Mouse (Mus musculus) cerebellum, postnatal 36 days (tissue): Measurements from ENCODE around the gene Zc3hc1.

Experiments
- DNase-seq, 2 experiments: peaks; one replicate each; pipeline ENCODE4 v3.0.0; 2021 to 2022; ENCODE audit warnings: mixed read lengths in 2 of 2

The Zc3hc1 gene

GRCm38 (mm10) chr6:30372627-30373369 lies 18.0 kb downstream of the Zc3hc1 start:
- DNase-seq = no peak

DNA sequence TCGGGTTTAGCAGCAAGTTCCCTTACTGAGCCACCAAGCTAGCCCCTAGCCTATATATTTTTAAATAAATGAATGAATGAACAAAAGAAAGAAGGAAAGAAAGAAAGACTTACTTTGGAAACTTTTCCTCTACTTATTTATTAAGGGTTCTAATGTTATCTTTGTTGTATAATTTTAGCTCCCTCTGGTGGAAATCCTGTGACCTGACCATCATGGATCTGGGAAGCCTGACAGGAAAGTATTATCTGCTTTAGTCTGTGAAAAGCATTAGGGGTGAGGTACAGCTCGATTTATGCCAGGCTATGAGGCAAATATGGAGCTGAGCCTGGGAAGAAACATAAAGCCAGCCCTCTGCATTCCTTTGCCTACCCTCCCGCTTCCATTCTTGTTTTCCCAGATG lies 21.5 kb downstream of the Zc3hc1 start:
- DNase-seq = no peak

DNA sequence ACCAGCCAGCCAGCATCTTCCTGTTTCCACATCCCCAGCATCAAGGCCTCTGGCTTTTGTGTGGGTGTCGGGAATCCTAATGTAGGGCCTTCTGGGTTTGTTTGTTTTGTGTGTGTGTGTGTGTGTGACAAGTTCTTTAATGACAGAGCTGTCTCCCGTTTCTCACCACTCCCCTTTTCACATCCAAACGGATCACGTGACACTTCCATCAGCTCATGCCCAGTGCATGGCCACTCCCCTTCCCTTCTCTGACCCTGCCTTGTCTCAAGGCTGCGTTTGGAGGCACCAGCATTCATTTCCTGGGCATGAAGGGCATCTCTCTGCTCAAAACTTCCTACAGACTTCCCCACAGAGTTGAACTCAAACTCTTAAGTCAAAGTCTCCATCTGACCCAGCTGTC lies 27.0 kb downstream of the Zc3hc1 start:
- no peak for DNase-seq

DNA sequence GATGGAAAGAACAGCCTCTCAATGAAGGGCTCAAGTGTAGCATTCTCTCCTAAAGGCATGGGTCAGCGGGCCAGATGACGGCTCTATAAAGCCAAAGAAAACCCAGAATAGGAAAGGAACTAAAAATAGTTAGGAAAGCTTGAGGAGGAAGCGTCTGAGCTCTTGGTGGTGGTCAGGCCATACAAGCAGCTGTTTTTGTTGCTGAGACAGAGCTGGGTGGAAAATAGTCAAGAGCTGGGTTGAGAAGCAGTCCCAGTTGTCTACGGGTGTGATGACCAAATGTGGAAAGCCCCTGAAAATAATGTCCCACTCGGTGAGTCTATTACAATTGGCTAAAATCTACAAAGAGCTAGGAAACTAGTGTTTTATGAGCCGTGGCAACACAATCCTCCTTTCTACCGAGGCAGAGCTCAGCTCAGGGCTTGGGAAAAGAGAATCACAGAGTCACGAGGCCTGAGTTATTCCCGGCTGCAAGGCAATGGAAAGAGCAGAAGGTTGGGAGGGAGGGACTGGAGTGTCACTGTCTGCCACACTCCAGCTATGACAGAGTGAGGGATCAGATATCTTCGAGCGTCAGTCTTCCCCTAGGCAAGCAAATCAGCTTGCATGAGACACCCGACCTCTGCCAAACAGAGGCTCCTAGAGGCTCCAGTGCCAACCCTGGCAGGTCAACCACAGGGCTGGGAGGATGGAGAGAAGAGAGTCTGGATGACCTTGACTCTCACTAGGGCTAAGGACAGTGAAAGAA lies 30.9 kb downstream of the Zc3hc1 start:
- no peak for DNase-seq

GRCm38 (mm10) chr6:30357561-30358177 lies 33.2 kb downstream of the Zc3hc1 start:
- DNase-seq = peak; percentile 73 to 89

DNA sequence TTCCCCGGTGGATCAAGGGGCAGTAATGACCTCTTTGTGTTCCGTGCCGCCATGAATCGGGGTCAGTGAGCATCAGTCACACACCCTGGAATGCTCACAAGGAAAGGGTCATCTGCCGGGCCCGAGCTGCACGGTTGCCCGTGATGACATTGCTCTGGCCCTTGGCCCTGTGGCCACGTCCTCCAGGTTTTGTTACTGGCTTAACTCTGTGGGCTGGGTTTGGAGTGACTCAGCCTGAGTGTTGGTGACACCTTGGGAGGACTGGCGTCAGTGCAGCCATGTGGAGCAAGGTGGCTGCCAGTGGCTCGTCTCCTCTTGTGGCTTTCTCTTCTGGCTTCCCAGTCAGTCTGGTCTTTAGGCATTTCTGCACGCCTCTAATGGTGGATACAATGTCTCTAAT lies 34.1 kb downstream of the Zc3hc1 start:
- DNase-seq = peak; percentile 14 to 17

- DNase-seq = peak; percentile 40 to 47
Observed at GRCm38 (mm10) chr6:30356161-30356560, 34.7 kb downstream of the Zc3hc1 start.

DNA sequence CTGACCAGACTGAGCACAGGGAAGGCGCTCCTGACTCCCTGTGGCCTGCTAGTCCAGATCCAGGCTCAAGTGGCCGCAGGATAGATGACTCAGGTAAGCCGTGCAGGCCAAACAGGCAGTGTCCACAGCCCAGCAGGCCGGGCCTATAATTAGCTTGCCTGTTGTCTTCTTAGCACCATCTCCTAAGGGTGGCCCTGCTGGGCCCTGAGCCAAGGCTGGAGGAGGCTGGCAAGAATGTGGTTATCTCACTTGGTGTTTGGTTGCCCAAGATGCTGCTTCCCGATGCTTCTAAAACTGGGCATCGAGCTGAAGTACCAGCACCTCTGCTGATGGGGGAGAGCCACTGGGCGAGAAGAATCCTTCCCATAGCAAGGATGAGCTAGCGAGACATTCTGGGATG lies 35.1 kb downstream of the Zc3hc1 start:
- DNase-seq = peak; percentile 58 to 66

GRCm38 (mm10) chr6:30354760-30355159 lies 36.1 kb downstream of the Zc3hc1 start:
- no peak for DNase-seq

GRCm38 (mm10) chr6:30353661-30354060 lies 37.2 kb downstream of the Zc3hc1 start:
- DNase-seq = no peak

GRCm38 (mm10) chr6:30352762-30353161 lies 38.1 kb downstream of the Zc3hc1 start:
- DNase-seq = no peak

- DNase-seq = no peak
Observed at GRCm38 (mm10) chr6:30351290-30351689, 39.5 kb downstream of the Zc3hc1 start.

DNA sequence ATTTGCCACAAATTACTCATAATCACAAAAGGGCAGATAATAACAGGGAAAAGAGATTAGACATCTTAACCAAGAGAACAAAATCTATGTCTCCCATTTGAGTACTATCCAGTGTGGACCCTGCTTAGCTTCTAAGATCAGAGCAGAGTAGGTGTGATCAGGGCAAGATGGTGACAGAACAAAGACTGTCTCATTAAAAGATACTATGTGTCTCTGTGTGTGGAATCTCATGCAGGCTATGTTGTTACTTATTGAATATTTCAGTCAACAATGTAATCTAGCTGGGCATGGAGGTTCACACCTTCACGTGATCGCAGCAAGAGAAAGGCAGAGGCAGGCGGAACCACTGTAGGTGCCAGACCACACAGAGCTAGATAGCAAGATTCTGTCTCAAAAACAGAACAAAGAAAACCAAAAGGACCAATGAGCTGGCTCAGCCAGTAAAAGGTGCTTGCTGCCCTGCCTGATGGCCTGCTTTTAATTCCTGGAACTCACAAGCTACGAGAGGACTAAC lies 43.5 kb downstream of the Zc3hc1 start:
- no peak for DNase-seq

GRCm38 (mm10) chr6:30346737-30347136 lies 44.1 kb downstream of the Zc3hc1 start:
- no peak for DNase-seq

- no peak for DNase-seq
Observed at GRCm38 (mm10) chr6:30344032-30344431, 46.8 kb downstream of the Zc3hc1 start.

DNA sequence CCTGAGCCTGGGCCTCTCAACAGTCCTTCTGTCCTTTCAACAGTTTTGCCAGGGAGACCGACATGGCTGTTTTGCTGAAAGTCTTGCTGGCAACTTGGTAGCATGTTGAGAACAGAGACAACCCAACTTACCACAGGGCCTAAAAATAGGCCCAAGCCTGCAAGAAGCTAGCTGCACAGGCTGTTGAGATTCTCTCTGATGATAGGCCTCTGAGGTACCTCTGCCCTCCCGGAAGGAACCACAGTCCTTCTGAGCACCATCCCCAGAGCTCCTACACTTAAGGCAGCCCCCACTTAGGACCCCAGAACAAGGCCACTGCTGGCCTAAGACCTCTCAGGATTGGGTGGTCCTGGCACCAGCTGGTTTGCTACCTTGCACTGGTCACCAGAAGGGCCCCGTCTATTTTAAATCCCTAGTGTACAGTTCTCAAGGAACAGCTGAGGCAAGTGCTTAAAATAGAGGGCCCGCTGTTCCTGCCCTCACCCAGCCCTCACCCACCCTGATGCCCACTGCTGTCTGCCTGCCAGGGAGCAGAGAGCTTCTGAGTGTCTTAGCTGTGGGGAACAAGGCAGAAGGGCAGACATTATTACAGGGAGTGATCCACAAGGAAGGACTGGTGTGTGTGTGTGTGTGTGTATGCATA lies 50.5 kb downstream of the Zc3hc1 start:
- no peak for DNase-seq

DNA sequence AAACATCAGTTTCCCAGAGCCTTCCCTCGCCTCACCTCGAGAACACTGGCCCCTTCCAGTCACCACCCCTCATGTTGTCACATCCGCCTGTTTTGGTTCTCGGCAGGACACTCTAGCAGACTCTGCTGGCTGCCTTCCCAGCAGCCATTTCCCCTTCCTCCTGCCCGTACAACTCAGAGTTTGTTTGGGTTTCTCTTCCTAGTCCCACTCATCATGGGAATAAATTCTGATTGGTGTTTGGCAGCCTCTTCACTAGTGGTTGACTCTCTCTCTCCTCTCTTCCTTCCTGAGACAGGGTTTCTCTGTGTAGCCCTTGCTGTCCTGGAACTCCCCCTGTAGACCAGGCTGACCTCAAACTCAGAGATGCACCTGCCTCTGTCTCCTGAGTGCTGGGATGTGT lies 53.9 kb downstream of the Zc3hc1 start:
- peak in 1 of 2 experiments; percentile 13 for DNase-seq

DNA sequence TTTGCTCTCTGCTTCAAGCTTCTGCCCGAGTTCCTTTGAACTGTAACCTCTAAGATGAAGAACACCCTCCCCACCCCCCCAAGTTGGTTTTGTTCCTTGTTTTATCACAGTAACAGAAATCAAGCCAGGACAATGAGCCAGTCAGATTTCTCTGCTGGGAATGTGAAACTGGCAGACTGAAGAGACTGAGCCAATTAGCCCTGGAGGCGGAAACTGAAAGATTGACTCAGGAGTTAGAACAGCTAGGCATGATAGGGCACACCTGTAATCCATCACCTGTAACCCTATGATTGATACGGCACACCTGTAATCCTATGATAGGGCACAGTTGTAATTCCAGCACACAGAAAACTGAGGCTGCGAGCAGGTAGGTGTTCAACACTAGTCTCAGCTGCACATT lies 58.6 kb downstream of the Zc3hc1 start:
- DNase-seq = no peak

GRCm38 (mm10) chr6:30330706-30331105 lies 60.1 kb downstream of the Zc3hc1 start:
- no peak for DNase-seq

- no peak for DNase-seq
Observed at GRCm38 (mm10) chr6:30325932-30326501, 64.8 kb downstream of the Zc3hc1 start.

GRCm38 (mm10) chr6:30321002-30321401 lies 69.8 kb downstream of the Zc3hc1 start:
- no peak for DNase-seq

GRCm38 (mm10) chr6:30319216-30319615 lies 71.6 kb downstream of the Zc3hc1 start:
- no peak for DNase-seq
